Mouse (Mus musculus) lung, adult 2 months (tissue): ENCODE data around the gene Slc7a7.

ENCODE experiments used
- CTCF ChIP-seq: fragments of 200-500 bp; IDR thresholded peaks from 2 replicates; pipeline ENCODE4 v1.5.1; 2011; ENCODE audit warnings: mild to moderate bottlenecking, low read length, control low read depth; ENCODE audit not compliant: insufficient read depth
- POLR2A ChIP-seq: fragments of 200-500 bp; IDR thresholded peaks from 2 replicates; pipeline ENCODE4 v1.6.1; 2011; ENCODE audit warnings: low read depth, mild to moderate bottlenecking, control low read depth, low read length, borderline replicate concordance; ENCODE audit errors: extremely low read depth

- TF ChIP-seq CTCF (no peak), POLR2A (peak; percentile 53; the same call in 1 of the 2 replicates)
Observed at GRCm38 (mm10) chr14:54432078-54432836, 14.7 kb upstream of the Slc7a7 start.
